Mouse (Mus musculus): ENCODE results near the gene Rnf20. TPM values are rescaled to one million over a fixed set of nuclear protein-coding genes. Genes with fewer than 3 reads are reported as not detected.
A peak's percentile ranks its signal among the peaks of the same experiment; 100 is the strongest.

Gene Rnf20
- total RNA-seq, 1 experiment from 2014 or later, result 139 TPM

- peak; percentile 76 for ATAC-seq (replicated peaks; ENCODE audit: low read depth, poor library complexity, severe bottlenecking)
These were observed 8.1 kb downstream of the Rnf20 start for GRCm38 (mm10) chr4:49639913-49640312.

DNA sequence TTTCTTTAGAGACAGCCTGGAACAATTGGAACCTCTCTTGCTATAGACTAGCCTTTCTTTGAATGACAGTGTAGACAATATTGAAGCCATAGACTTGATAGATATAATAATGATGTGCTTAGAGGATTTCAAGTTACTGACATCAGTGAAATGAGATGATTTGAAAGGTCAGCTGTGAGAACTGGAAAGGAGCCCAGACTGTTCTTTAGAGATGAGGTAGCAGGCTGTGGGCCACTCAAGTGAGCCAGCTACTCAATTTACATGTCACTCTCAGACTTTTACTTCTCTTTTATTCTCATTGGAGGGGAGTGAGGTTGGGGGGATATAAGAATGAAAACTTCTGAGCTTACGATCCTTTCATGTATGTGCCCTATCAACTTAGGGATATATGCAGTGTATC, 27.6 kb downstream of the Rnf20 start:
- no peak for ATAC-seq (replicated peaks; ENCODE audit: low read depth, poor library complexity, severe bottlenecking)

DNA sequence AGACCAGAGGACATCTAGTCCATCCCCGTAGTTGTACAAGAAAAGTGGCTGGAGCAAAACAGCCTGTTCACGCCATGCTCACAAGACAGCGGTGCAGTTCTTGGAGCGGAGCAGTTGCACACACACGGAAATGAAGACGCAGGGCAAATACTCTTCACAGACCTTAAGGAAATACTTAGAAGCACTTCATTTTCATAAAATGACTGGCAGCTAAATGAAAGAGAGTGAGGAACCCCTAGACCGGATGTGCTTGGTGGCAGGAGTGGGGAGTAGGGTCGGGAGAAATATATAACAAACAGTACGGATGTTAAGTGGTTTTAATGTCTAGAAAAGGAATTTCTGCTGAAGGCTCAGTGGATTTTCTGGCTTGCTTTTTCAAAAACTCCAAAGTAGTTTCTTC, 29.9 kb downstream of the Rnf20 start:
- ATAC-seq (replicated peaks; ENCODE audit: low read depth, poor library complexity, severe bottlenecking), result no peak

DNA sequence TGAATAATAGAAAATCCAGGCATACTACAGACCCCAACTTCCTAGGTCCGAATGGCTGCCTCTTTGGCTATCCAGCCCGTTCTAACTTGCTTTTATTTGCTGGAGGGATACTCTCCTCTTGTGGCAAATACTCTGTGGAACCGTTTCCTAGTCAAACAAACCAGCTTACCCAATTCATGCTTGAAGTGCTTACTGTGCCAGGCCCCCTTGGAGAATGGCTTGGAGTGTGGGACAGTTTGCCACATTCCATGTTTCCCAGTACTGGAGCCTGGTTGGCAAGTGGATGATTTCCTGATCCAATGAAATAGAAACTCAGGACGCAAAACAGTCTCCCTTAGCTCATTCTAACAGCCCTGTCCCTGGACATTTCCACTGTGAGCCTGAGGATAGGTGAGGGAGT, 30.4 kb downstream of the Rnf20 start:
- ATAC-seq (replicated peaks; ENCODE audit: low read depth, poor library complexity, severe bottlenecking), result no peak

DNA sequence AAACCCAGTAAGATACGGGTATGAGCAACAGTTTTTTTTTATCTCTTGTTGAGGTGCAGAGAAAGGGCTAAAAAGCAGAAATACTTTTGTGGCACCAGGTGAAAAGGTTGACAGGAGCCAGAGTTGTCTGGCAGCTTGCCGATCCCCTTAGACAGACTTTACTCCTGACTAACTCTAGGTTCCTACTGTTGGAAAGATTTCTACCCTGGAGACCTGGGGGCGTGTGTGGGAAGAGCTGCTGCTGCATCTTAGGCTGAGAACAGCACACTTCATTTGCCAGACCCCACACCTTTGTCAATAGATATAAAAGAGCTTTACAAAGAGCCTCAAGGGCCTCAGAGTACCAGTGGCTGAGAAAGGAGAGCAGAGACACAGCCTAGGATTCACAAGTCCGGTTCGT, 33.0 kb downstream of the Rnf20 start:
- no peak for ATAC-seq (replicated peaks; ENCODE audit: low read depth, poor library complexity, severe bottlenecking)

GRCm38 (mm10) chr4:49676071-49676470, 44.3 kb downstream of the Rnf20 start:
- ATAC-seq (replicated peaks; ENCODE audit: low read depth, poor library complexity, severe bottlenecking), result no peak

DNA sequence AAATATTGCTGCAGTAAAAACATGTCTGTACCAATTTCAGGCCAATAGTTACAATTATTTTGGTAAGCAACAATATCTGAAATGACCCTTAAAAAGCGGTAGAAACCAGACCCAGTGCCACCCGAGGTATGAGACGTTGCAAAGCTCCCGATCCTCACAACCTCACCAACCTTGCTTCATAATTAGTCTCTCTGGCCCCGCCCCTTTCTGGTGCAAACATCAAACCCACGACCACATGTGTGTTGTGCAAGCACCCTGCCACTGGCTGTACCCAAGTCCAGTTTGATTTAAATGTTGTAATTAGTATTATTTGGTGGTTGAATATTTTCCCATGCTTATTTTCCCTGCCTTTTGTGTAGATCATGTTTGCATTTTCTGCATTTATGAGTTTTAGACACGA, 45.0 kb downstream of the Rnf20 start:
- ATAC-seq (replicated peaks; ENCODE audit: low read depth, poor library complexity, severe bottlenecking), result peak; percentile 65

- no peak for ATAC-seq (replicated peaks; ENCODE audit: low read depth, poor library complexity, severe bottlenecking)
These were observed 48.5 kb downstream of the Rnf20 start for GRCm38 (mm10) chr4:49680171-49680875.

DNA sequence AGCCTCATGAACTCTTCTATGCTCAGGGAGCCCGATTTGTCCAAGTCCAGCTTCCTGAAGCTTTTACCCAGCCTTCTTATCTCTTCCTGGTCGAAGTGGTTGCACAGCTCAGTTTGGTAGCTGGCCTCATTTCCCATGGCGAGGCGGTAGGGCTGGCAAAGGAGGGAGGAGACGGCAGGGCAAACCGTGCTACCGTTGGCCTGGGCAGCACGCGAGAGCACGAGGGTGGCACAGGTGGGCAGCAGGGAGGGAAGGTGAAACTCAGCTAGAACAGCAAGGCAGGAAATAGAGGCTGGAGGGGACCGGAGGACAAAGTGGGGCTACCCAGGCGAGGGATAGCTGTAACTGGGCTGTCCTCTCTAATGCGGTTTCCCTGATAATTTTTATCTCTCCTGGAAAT, 50.0 kb downstream of the Rnf20 start, which contains the start of gene Ppp3r2:
Gene Ppp3r2 (minus strand): TSS at position 213 of the 400 bp plus-strand sequence.
- no peak for ATAC-seq (replicated peaks; ENCODE audit: low read depth, poor library complexity, severe bottlenecking)

GRCm38 (mm10) chr4:49688594-49689288, 56.9 kb downstream of the Rnf20 start:
- ATAC-seq (replicated peaks; ENCODE audit: low read depth, poor library complexity, severe bottlenecking), result peak; percentile 87

DNA sequence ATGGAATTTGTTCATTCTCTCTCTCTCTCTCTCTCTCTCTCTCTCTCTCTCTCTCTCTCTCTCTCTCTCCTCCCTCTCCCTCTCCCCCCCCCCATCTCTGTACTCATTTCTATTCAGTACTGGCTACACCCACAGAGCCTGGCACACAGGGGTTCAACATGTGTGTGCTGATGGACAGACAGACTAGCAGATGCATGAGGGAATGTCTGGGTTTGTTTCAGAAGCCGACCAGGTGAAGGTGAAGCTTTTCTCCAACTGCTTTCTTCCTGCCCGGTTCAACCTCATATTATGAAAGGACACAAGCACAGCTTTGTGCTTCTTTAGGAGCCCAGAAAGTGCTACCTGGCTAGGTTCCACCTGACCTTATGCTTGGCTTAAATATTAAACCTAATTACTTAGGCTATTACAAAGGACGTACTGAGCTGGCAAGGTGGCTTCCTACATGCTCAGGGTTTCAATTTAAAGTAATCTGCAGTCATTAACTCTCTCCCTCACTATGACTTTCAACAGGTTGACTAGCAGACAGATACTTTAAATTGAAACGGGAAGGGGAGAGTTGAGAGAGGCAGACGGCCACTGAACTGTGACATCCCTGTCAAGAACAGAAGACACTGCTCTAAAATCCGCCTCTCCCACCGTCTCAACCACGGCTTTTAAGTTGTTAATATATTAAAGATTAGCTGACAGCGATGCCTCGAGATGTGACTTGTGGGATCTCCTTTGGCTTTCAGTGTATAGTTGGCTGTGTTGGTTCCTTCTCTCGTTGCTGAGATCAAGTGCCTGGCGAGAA, 59.8 kb downstream of the Rnf20 start:
- ATAC-seq (replicated peaks; ENCODE audit: low read depth, poor library complexity, severe bottlenecking), result no peak

Other genes starting within 250 kb of the Rnf20 start
- not detected in 2 replicates for gene Acnat2, start 223.9 kb upstream of the Rnf20 start, total RNA-seq (2017)
- gene Acnat1, start 158.1 kb upstream of the Rnf20 start, total RNA-seq (2017), result 0.09 TPM in 1 of 2 replicates, not detected in the other
- not detected in 2 replicates for gene Baat, start 125.4 kb upstream of the Rnf20 start, total RNA-seq (2017)
- 34.3 and 37.5 TPM in 2 replicates for gene Mrpl50, start 110.9 kb upstream of the Rnf20 start, total RNA-seq (2017)
- 8.7 and 10.9 TPM in 2 replicates for gene Zfp189, start 110.8 kb upstream of the Rnf20 start, total RNA-seq (2017)
- not detected in 2 replicates for gene Aldob, start 82.5 kb upstream of the Rnf20 start, total RNA-seq (2017)
- gene Tmem246, start 34.1 kb upstream of the Rnf20 start, total RNA-seq (2017), result 1.0 and 1.7 TPM in 2 replicates
- gene Ppp3r2, start 50.0 kb downstream of the Rnf20 start, total RNA-seq (2017), result not detected in 2 replicates
- not detected in 2 replicates for gene Grin3a, start 213.7 kb downstream of the Rnf20 start, total RNA-seq (2017)